Mouse (Mus musculus) testis, postnatal 10 days (tissue): ENCODE data around the gene Lrrc4.

Experiments used
- DNase-seq: peaks from one replicate; pipeline ENCODE4 v3.0.0; 2021; ENCODE audit warnings: low spot score

Lrrc4 gene

DNA sequence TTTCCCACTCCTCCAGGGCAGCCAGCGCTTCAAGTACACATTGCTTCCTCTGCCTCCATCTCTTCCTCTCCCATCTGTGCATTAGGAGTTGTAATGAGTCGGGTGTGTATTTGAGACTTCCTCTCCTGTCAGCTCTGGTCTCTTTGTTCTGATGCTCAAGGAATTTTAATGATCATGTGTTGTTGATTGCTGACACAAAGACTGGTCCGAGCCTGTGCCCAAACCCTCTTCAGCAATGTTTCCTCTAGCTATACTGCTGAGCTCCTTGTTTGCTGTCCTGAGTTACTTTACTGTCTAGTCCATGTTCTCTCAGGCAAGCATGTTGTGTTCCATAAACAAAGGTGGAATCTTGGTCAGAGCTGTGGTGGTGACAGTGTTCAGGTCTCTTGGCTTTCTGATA lies 102.3 kb downstream of the Lrrc4 start:
- DNase-seq: no peak

DNA sequence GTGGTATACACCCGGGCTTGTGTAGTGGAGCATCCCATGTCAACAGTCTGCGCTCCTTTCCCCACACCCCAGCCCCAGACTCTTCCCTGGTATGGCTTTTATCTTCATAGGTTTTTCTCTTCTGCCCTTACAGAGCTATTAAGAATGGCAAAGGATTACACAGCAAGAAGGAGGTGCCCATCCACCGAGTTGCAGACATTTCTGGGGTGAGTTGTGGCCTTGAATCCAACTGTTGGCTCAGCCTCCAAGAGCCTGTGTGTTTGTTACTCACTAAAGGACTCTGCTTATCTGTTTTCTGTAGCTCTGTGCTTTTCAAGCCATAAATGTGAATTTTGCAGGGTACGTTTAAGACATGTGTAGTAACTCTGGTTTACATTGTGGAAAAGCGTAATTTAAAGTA lies 106.8 kb downstream of the Lrrc4 start:
- DNase-seq: no peak

DNA sequence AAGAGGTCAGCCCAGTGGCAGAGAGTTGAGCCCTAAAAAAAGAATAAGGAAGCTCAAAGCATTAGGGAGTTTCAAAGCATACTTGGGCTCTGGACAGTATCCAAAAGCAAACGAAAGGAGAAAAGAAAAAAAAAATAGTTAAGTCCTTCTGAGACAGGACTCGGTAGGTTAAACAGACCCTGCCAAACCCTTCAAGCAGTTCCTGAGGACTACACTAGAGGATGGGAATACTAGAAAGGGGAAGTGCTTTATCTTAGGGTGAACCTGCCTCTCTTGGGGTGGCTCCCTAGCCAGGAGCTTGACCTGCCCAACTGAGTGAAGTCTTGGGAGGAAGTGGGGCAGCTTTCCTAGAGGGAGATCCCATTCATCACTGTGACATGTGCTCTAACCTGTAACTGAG lies 108.5 kb downstream of the Lrrc4 start:
- no peak for DNase-seq

DNA sequence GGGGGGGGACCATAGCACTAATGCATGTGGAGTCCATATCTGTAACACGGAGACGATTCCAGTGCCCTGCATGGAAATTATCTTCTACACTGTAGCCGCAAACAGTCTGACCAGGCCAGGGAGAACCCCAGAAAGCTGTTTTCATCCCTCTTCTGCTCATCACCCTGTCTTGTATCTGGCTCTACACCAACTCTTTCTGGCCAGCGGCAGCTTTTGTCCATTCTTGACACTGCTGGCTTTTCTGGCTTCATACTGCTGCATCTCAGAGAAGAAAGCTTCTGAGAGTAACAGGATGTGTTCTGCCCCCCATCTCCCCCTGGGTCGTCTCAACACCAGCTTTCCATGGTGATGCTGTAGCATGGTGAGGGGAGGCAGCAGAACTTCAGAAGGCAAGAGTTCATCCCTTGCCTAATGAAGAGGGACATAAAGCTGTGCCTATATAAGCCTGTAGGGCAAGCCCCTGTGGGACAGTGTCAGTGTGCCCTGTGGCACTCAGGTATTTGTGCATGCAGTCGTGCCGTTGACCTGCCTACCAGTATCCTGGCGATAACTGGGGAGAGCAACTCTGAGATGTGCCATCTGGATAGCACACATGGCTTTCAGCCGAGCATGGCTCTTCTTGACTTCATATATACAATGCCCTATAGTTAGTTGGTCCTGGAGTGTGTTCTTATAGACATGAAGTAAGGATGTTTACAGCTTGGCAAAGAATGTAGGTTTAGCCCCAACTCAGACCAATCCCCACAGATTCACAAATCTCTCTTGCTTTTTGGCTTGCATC lies 111.0 kb downstream of the Lrrc4 start:
- no peak for DNase-seq

DNA sequence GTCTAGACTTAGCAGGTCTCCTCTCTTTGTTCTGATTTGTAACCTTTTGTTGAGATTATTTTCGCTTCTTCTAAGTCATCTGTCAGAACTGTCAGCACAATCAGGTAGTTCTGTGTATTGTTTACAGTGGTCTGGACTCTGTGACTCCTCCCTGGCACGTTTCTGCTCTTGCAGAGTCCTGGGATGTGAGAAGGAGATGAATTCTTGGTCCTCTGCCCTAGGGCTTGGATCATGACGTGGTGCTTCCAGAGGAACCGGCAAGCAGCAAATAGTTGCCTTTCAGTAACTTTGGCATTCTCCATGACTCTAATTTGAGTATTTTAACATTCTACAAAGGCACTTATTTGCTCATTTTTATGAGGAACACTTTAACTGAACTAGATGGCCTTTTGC lies 113.7 kb downstream of the Lrrc4 start:
- DNase-seq: no peak

DNA sequence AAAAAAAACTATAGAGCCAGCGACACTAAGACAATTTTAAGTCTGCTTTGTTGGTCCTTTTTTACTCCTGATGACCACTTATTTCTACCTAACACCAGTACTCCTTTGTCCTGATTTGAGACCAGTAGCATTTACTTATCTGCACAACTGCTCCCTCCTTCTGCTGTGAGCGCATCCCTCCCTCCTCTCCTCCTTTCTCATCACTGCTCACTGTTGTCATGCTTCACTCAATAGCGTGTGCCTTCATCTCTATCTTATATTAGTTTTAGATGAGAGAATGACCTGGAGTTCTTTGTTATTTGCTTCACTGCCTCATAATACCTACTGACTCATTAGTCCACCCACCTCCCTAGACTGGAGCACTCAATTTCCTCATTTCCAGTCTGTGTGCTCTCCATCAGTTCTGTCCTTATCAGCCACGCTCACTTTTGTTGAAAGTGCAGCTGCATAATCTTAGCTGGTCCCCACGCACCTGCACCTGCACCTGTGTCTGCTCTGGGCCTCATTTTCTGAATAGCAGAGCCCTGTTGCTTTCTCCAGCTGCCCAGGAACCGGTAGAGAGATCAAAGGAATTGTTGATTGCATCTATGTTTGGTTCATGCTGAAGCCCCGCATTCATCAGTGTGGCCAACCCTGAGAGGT lies 114.2 kb downstream of the Lrrc4 start:
- no peak for DNase-seq

DNA sequence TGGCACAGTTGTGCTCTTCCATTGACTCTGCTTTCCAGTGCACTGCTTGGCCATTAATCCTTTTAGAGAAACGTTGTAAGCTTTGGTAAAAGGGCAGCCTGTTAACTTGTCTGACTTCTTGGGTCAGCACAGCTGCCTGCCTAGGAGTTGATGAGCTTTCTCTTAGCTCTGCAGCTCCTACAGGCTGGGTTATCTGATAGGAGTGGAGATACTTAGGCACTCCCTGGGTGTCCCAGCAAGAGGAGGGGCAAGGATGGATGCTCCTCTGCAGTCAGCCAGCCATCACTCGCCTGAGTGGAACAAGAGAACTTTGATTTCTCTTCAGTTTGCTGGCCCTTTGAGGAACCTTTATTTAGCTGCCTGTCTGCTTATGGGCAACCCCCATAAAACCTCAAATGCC lies 121.5 kb downstream of the Lrrc4 start:
- no peak for DNase-seq

DNA sequence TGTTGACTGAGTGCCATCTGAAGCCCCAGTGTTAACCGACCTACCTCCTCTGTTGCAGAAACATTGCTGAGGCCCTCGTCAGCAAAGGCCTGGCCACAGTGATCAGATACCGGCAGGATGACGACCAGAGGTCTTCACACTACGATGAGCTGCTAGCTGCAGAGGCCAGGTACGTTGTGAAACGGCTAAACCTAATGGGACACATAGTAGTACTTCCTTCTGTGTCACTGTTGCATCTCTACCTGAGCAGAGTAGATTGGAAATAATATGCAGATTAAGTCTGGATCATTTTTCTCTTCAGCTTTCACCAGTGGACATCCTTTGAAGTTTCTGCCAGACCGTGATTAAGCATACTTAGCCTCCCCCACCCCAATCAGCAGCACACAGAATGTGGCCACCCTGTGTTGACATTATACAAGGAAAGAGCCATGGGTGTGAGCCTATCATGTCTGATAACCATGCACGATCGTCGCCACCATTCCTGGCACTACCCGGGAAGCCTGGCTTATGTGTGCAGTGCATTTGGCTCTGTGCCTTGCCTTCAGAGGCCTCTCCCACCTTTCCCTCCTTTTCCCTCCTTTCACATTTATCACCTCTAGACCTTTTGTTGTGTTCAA lies 124.5 kb downstream of the Lrrc4 start:
- no peak for DNase-seq

DNA sequence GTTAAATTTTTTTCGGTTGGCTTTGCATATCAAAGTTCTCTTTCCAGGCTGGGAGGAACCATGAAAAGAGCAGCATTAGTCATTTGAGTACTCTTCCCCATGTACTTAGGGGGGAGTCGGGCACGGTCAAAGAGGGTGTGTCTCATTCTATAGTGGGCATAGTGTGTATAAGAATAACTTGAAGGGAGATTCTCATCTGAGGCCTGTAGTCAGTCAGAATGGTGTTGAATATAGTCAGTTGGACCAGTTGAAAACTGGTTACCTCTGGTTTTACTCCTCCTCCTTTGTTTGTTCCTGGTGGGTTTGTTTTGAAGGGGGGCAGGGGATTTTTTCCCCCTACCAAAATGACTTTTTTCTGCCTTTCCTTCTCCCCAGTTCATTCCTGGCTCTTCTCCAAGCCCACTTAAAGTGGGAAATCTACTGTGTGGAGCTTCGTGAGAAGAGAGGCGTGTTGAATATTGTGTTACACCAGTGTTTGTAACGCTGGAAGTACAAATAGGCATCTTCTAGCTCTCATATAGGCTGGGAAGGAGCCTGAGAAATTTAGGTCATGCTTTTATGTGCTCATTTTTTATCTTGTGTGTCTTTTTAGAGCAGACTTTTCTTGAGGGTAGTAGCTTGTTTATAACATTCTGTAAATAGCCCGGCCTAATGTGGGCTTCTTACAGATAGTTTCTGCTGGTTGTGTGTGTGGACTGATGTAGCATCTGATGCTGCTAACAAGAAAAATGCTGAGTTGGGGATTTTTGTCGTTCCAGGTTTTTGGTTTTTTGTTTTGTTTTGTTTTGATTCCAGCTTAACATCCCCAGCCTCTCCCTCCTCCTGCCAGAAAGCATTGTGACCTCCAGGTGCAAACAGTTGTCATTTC lies 125.2 kb downstream of the Lrrc4 start:
- no peak for DNase-seq

DNA sequence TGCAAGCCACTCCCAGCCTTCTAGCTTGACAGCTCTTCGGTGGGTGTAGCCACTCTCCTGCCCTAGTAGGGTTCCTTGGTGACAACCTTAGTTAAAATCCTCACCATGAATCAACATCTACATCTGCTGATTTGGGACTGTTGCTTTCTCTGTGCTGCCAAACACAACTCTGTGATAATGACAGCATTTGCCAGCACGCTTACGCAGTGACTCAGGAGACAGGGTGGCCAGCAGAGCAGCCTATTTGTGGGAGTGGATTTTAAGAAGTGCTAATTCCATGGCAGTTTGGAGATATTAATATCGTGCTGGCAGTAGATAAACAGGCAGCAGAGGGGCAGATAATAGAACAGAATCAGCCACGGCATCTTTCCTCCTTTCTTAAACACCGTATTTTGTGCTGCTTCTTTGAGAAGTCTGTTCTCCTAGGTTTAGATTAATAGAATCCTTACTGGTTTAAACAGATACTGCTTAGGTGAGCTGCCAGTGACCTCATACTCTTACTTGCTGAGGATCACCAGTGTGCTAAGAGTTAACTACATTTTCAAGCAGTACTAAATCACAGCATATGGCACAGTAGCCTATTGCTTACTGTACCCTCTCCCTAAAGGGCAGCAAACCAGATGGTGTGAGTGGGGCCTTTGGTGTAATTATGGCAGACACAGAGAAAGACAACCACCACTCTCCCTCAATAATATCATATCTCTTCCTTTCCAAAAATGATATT lies 126.0 kb downstream of the Lrrc4 start:
- no peak for DNase-seq

DNA sequence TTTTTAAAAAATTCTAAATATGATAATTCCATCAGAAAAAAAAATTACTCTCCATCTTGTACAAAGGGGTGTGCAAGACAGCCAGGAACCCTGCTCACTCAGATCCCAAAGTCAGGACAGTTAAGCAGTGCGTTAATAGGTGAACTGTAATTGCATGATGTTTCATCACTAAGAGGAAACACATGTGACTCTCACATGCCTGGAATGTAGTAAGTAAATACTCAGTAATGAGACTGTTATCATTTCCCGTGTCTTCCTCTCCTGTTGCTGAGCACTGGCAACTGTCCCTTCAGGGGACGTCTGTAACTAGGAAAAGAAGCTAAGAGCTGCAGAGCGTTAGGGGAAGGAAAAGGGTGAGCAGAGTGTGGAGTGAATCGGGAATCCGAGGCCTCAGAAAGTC lies 126.9 kb downstream of the Lrrc4 start:
- DNase-seq: no peak

DNA sequence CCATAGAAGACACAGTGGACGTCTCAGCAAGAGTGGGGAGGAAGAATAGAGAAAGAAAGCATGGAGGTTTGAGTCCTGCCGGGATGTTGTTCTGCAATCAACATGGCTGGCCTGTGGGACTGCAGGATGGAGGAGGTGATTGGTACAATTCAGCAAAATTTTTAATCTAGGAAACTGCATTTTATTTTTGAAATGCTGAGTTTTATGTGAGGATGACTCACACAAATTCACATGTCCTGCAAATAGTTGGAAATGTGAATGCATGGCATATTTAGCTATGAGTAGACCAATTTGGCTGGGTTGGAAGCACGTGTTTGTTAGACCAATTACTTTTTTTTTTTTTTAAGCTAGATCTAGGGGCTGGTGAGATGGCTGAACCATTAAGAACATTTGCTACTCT lies 134.3 kb downstream of the Lrrc4 start:
- no peak for DNase-seq

DNA sequence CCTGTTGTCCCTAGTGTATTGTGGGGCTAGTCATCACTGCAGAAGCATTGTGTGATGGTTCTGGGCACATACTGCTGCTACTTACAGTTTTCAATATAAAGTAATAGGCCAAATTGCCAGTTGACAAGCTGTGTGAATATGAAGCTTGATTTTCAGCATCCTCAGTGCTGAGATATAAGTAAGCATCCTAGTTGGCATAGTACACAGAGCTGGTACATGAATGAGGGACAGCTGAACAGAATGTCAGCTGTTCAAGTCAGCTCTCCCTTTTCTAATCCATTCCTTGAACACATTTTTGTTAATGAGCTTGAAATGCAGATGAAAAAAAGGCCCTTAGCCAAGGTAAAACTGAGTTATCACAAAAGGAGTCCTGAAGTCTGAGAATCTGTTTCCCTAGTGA lies 138.9 kb downstream of the Lrrc4 start:
- DNase-seq: no peak

DNA sequence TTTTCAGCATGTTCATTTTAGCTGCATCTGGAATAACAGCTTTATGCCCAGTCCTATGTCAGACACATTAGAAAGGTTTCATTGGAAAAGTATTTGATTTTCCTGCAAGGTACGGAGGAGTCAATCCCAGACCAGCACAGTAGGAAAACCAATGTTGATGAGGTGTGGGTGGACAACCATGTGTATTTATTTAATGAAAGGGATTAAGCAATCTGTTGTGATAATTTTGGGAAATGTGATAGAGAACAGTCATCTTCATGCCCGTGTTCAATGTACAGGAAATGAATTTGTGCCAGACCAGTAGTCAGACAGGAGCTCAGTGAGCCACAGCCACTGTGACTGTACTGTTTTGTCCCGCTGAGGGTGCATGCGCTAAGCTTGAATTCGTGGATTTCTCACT lies 143.8 kb downstream of the Lrrc4 start:
- no peak for DNase-seq

DNA sequence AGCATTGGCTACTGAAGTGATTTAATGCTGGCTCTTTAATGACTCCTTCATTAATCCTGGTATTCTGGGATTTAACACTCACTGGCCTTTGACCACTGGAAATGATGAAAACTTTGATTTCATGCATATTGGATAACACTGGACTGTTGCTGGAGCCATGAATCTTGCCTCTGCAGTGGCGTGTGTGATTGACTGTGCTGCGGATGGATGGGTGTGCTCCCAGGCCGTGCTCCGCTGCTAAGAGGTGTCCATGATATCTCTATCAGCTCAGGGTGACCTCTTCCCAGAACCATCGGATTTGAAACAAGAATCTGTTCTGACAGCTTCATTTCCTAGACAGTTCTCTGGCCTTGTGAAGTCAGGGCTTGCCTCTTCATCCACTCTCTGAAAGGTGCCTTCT lies 145.8 kb downstream of the Lrrc4 start:
- DNase-seq: no peak

DNA sequence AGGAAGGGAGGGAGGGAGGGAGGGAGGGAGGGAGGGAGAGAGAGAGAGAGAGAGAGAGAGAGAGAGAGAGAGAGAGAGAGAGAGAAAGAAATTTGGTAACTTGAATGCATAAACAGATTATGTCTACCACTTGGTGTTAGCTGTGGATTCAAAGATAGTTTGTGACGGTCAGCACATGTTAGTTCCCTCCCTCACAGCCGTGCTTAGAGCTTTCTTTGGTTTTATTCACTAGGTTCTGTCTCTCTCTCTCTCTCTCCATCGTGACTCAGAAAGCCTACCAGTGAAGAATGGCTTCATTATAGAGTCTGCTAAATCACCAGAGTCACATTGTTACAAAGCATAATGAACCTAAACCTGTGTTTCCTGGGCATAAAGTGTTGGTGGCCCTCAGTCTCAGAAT lies 146.5 kb downstream of the Lrrc4 start:
- DNase-seq: no peak

DNA sequence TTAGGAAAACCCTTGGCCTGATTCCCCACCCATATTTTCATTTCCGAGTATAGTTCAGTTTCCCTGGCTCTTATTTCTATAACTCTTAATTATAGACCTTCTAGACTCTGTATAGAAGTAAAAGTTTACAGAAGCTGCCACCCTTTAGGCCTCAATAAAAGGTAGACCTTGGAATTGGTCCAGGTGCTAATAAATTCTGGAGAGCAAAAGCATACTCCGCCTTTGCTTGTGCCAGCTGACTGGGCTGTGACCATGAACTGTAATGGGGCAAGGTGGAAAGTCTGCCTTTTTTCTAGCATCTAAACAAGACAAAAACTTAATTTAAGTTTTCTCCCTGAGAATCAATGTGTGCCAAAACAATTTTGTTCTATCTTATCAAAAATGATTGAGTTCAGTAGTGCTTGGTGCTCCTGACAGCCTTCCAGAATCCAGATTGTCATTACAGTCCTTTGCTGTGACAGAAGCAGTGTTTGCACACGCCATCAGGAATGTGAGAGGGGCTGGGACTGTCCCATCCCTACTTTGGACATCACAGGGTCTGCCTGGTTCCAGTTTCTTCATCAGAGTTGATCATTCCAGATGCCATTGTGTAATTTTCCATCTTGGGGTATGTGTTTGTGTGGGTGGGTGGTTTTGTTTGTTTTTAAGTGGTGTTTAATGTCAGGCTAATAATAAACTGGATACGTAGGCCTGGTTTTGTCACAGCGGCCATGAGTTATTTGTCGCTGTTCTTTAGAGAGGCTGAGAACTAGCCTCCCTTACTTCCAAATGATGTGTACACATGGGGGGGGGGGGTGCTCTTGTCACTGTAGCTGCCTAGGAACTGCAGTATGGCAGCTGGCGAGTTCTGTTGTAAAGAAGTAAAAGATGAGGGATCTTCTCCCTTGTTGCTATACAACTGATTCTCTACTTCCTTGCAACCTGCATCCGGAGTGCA lies 149.8 kb downstream of the Lrrc4 start:
- DNase-seq: no peak

DNA sequence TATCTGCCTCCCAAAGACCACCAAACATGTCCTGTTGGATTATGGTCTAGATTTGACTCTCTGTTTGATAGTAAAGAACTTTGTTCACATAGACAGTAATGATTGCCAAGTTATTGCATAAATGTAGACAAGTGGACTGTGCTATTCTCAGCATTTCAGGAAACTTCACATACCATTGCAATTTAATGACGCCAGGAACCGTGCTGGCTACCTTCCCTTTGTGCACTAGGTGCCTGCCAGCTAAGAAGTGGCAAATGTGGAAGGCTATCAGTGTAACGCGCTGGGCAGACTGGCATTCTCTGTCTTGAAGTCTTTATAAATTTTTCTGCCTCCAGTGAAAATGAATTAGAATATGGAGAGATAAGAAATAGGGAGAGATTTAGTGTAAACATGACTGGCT lies 151.0 kb downstream of the Lrrc4 start:
- no peak for DNase-seq

DNA sequence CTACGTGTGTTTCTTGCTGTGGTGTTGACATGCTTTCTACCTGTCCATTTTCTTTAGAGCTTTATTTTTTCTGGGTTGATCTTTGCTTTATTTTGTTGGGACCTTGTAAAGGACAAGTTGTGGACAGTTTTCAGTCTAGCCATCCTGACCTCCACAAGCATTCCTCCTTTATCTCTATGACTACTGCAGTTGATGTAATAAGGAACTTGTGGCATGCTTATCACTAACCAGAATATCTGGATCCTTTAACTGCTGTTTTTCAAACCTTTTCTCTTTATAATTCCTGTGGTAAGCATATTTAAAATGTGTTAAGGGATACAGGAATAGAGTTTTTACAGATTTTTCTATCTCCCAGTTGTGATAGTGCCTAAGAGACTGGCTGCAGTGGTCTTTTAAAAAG lies 152.7 kb downstream of the Lrrc4 start:
- no peak for DNase-seq

DNA sequence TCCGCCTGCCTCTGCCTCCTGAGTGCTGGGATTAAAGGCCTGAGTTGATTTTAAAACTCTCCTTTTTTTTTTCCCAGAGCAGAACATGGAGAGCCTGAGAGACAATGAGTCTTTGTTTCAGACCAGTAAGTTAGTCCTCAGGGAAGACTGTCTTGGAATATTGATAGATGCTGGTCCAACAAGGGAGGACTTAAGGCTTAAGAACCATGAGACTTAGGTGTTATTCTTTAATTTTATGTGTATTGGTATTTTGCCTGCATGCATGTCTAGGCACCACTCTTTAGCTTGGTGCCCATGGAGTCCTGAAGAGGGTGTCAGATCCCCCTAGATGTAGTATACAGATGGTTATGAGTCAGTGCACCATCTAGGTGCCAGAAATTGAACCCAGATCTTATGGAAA lies 156.9 kb downstream of the Lrrc4 start:
- no peak for DNase-seq

DNA sequence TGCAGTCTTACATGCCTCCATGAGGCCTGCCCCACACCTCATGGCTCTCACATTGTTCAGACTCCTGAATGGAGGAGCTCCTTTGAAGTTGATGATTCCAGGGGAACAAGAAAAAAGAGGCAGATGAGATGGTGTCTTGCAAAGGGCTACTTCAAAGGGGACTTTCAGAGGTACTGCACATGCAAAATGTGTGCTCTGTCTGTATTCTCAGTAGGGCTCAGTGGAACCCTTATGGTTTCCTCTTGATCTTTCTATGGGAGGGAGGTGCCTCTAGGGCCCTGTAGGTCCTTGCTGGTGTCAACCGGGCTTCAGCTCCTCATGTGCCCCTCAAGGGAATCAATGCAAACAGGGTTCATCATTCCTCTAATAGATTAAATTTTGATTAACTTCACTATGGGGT lies 159.2 kb downstream of the Lrrc4 start:
- no peak for DNase-seq
